Mouse (Mus musculus): ENCODE results near the gene Slc6a13.

The Slc6a13 gene

DNA sequence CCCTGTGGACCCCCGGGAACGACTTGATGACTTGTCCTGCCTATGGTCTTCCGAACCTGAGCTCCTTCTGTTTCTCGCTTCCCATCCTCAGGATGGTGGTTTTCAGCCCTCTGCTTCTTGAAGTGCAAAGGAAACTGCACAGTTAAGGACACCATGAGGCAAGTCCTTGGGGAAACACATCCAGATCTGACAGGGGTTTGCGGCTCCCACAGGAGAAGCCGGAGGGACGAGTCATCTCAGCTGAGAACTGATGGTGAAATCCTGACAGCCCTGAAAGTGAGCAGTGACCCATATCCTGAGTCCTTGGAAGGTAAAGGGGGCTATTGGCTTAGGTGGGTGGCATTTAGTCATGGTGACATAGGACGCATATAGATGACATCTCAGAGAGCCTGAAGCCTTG is 80.5 kb downstream of the Slc6a13 start:
- DNase-seq (ENCODE audit: low spot score), result no peak

DNA sequence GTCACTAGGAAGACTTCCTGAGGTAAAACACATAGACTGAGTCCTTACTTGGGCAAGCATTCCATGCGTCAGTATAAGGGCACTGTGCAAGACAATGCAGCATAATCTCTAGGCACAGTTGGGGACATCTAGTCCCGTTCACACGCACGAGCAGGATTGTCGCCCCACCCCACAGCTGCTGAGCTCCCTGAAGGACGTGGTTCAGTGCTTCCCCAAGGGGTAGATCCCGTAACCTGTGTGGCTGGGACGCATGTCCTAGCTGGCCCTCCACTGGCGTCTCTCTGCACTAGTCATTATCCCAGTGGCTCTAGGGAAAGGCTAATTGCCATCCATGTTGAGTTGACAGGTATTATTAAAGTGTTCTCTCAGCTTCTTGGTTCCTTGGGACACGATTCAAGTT is 82.0 kb downstream of the Slc6a13 start:
- no peak for DNase-seq (ENCODE audit: low spot score)

DNA sequence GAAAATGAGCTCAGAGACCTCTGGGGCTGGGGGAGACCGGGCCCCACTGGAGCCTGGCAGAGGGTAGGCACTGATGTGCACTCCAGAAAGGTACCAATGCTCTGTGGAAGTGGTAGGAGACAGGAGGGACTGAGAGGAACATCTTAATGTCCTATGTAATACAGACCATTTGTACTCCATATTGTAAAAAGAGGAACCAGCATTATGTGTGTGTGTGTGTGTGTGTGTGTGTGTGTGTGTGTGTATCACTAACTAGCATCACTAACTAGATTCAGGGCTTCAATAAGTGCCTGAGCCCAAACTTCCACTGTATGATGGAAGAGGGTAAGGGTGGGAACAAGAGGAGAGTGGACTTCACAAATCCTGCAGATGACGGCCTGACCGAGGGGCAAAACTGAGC is 85.4 kb downstream of the Slc6a13 start:
- DNase-seq (ENCODE audit: low spot score), result no peak
